Mouse (Mus musculus) limb, embryonic 12.5 days (tissue): ENCODE measurements around the gene Lmbrd1. TPM values are rescaled to one million over a fixed set of nuclear protein-coding genes. Genes with fewer than 3 reads are reported as not detected.
"Not testable (repeated sequence)": the region's sequence is repeated elsewhere in the genome, so short reads cannot be mapped to it uniquely, and the experiment has no call there.

Experiments used
- ATAC-seq: fragments of 200-750 bp; cut with Nextera tagmentation; 2 replicates; pipeline ENCODE4 v1.8.0; 2017; ENCODE audit warnings: low read depth, moderate TSS enrichment; ENCODE audit not compliant: insufficient number of reproducible peaks, insufficient read depth, low FRiP score, low TSS enrichment
- H3K27ac ChIP-seq: fragments of 300-500 bp; sonication (generic); 2 replicates; pipeline ENCODE4 v1.5.1; 2016; ENCODE audit warnings: mild to moderate bottlenecking, moderate library complexity
- H3K27me3 ChIP-seq: fragments of 300-500 bp; sonication (generic); 2 replicates; pipeline ENCODE4 v1.6.1; 2016; ENCODE audit warnings: mild to moderate bottlenecking, moderate library complexity
- H3K36me3 ChIP-seq: fragments of 300-500 bp; sonication (generic); 2 replicates; pipeline ENCODE4 v1.6.1; 2016; ENCODE audit warnings: mild to moderate bottlenecking, moderate library complexity
- H3K4me1 ChIP-seq: fragments of 300-500 bp; sonication (generic); replicated peaks from 2 replicates; pipeline ENCODE4 v1.6.1; 2016
- H3K4me2 ChIP-seq: fragments of 300-500 bp; sonication (generic); 2 replicates; pipeline ENCODE4 v1.6.1; 2016; ENCODE audit warnings: mild to moderate bottlenecking, moderate library complexity
- H3K4me3 ChIP-seq: fragments of 300-500 bp; sonication (generic); replicated peaks from 2 replicates; pipeline ENCODE4 v1.5.1; 2016; ENCODE audit warnings: mild to moderate bottlenecking
- H3K9ac ChIP-seq: fragments of 300-500 bp; sonication (generic); replicated peaks from 2 replicates; pipeline ENCODE4 v1.6.1; 2016; ENCODE audit warnings: mild to moderate bottlenecking, moderate library complexity
- H3K9me3 ChIP-seq: fragments of 300-500 bp; sonication (generic); 2 replicates; pipeline ENCODE4 v1.6.1; 2016; ENCODE audit warnings: mild to moderate bottlenecking, moderate library complexity
- WGBS: fragments of 180-500 bp; shearing (Covaris S2); methylation state at CpG from one replicate; pipeline ENCODE4 v1.1.7; 2016; 5-methylcytosine and 5-hydroxymethylcytosine counted together
- polyA plus RNA-seq: library from polyadenylated mRNA; unstranded; fragments of >200 nt; fragmentation: Nextera tagmentation; extraction: Ambion mirVana; gene quantifications from 2 replicates; pipeline ENCODE4 v1.2.1, GENCODE M21; 2016

Gene Lmbrd1
- polyA plus RNA-seq, 1 experiment from 2014 or later, result 25.2 TPM

- ATAC-seq, result no peak
- H3K4me2 ChIP-seq, result no peak overlapping the region
- H3K27ac ChIP-seq, result no peak overlapping the region
- no peaks in the 10 kb centered on the region for H3K27me3 ChIP-seq
- H3K9me3 ChIP-seq, result peaks cover 4% of the 10 kb centered on the region
- H3K4me1 ChIP-seq, result no peaks in the 10 kb centered on the region
- H3K9ac ChIP-seq, result no peak overlapping the region
- peaks cover 26% of the 10 kb centered on the region for H3K36me3 ChIP-seq
- whole genome bisulfite sequencing, result 77% methylated on average over 1 of the region's 1 CpGs
- no peak overlapping the region for H3K4me3 ChIP-seq
Measured at GRCm38 (mm10) chr1:24720209-24720608, 41.8 kb downstream of the Lmbrd1 start.

DNA sequence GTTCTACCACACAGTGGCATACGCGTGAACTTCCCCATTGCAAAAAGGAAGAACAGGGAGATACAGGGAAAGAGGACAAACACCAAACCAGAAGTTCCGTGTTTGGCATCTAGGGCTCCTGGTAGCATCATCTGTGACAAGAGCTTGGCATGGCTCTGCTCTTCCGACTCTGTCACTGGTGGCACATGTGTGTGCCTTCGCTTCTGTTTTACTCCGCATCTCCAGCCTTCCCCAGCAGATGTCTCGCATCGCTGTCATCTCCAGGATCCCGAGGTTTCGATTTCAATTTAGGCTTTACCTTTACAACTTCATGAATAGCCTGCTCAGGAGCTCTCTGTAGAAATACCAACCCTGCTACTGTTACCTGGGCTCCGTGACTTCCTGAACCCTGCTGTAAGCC, 51.4 kb downstream of the Lmbrd1 start:
- H3K9ac ChIP-seq, result no peak overlapping the region
- 93% methylated on average over 11 of the region's 11 CpGs for WGBS
- peaks cover 2% of the 10 kb centered on the region; the same call in 1 of the 2 replicates for H3K4me1 ChIP-seq
- no peaks in the 10 kb centered on the region for H3K9me3 ChIP-seq
- no peaks in the 10 kb centered on the region for H3K27me3 ChIP-seq
- ATAC-seq, result no peak
- no peak overlapping the region for H3K27ac ChIP-seq
- H3K36me3 ChIP-seq, result peaks cover 46% of the 10 kb centered on the region
- no peak overlapping the region for H3K4me2 ChIP-seq
- no peak overlapping the region for H3K4me3 ChIP-seq

DNA sequence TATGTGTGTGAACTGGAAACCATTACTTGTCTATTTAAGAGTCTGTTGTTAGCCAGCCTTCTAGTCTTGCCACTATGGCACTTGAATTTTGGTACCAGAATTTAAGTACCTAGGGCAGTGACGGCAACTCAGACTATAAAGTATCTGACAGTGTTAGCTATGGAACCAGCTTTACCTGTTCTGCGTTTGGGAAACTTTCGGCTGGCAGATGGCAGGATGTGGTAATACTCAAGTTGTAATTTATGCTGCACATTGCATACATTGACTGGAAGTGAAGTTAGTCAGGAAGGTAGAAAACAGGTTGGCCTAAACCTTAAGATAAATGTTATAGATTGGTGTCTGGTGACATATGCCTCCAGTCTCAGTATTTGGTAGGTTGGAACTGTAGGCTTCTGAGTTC, 53.9 kb downstream of the Lmbrd1 start:
- Histone ChIP-seq H3K9me3 (no peaks in the 10 kb centered on the region), H3K4me2 (no peak overlapping the region), H3K4me1 (peaks cover 4% of the 10 kb centered on the region; the same call in 1 of the 2 replicates), H3K9ac (no peak overlapping the region), H3K4me3 (no peak overlapping the region), H3K27ac (no peak overlapping the region), H3K27me3 (no peaks in the 10 kb centered on the region), H3K36me3 (peaks cover 46% of the 10 kb centered on the region)
- ATAC-seq, result no peak
- WGBS, result 89% methylated on average over 3 of the region's 3 CpGs

GRCm38 (mm10) chr1:24734866-24735265, 56.4 kb downstream of the Lmbrd1 start:
- WGBS, result 23% methylated on average over 5 of the region's 5 CpGs
- ATAC-seq, result no peak
- Histone ChIP-seq H3K27me3 (no peaks in the 10 kb centered on the region), H3K9ac (no peak overlapping the region), H3K4me2 (no peak overlapping the region), H3K36me3 (peaks cover 31% of the 10 kb centered on the region), H3K9me3 (no peaks in the 10 kb centered on the region), H3K4me1 (peaks cover 4% of the 10 kb centered on the region; the same call in 1 of the 2 replicates), H3K4me3 (no peak overlapping the region), H3K27ac (no peak overlapping the region)

DNA sequence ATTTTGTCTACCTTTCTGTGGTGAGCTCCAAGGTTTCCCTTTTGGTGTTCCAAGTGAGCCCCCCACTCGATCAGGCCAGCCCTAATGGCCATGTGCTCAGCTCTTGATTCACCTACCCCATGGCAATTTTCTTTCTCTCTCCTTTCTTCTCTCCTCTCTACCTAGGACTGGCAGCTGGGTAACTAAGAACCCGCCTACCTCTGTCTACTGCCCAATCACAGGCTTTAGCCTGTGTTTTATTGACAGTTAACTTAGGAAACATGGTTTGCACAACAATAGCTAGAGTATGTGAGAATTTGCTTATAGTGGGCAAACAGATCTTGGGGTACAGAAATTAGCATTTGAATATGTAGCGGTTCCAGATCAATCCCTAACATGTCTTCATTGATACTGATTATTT, 62.5 kb downstream of the Lmbrd1 start:
- Histone ChIP-seq H3K4me3 (no peak overlapping the region), H3K27ac (no peak overlapping the region), H3K27me3 (no peaks in the 10 kb centered on the region), H3K36me3 (peaks cover 6% of the 10 kb centered on the region; the same call in 1 of the 2 replicates), H3K9me3 (no peaks in the 10 kb centered on the region), H3K9ac (no peak overlapping the region), H3K4me1 (no peaks in the 10 kb centered on the region), H3K4me2 (no peak overlapping the region)
- ATAC-seq, result no peak
- 84% methylated on average over 3 of the region's 3 CpGs for WGBS

DNA sequence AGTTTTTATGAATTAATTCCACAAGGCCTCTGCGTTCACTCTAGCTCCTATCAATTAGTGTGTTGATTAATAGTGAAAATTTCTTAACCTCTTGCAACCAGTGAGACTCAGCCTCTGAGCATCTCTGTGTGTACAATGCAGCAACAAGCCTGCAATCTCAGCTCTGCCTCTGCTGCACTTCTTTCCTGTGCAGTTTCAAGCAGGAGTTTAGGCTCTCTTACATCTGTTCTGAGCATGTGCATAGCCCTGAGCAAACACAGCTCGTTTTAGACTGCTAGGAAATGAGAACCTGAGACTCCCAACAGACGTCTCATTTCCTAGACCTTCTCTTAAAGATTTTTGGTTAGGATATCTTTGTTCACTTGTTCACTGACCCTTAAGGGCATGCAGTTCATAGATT, 63.1 kb downstream of the Lmbrd1 start:
- Histone ChIP-seq H3K4me3 (no peak overlapping the region), H3K4me1 (no peaks in the 10 kb centered on the region), H3K36me3 (peaks cover 6% of the 10 kb centered on the region), H3K9me3 (no peaks in the 10 kb centered on the region), H3K27me3 (no peaks in the 10 kb centered on the region), H3K27ac (no peak overlapping the region), H3K9ac (no peak overlapping the region), H3K4me2 (no peak overlapping the region)
- ATAC-seq, result no peak; the same call in 1 of the 2 replicates
- WGBS, result 26% methylated on average over 3 of the region's 3 CpGs

DNA sequence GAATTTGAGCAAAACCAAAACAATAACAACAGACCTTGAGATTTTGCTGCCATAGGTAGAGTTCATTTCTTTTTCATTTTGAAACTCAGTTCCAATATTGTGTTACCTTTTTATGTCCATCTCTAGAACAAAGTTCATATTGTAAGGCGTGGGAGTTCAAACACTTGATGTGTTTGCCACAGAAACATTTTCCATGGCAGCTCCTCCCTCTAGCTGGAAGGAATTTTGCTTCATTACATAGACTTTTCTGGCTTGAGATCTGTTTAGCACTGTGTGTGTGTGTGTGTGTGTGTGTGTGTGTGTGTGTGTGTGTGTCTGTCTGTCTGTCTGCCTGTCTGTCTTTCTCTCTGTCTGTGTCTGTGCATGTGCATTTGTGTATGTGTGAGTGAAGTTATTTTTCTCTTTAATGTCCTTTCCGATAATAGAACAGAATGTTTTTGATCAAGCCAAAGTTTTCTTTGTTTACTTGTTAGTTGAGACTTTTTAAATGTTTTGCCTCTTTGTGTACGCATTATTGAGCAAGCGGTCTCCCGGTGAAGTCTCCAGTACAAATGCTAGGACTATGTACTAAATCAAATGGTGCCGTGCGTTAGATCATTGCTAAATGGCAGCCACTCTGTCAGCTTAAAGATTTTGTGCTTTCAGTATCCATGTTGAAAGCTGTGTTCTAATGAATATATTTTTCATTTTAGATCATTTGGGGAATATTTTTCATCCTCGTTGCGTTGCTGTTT, 64.9 kb downstream of the Lmbrd1 start:
- Histone ChIP-seq H3K36me3 (peaks cover 17% of the 10 kb centered on the region), H3K27me3 (no peaks in the 10 kb centered on the region), H3K9ac (no peak overlapping the region), H3K27ac (no peak overlapping the region), H3K4me2 (no peak overlapping the region), H3K4me3 (no peak overlapping the region), H3K4me1 (no peaks in the 10 kb centered on the region), H3K9me3 (no peaks in the 10 kb centered on the region)
- no peak for ATAC-seq
- WGBS, result 93% methylated on average over 9 of the region's 9 CpGs

DNA sequence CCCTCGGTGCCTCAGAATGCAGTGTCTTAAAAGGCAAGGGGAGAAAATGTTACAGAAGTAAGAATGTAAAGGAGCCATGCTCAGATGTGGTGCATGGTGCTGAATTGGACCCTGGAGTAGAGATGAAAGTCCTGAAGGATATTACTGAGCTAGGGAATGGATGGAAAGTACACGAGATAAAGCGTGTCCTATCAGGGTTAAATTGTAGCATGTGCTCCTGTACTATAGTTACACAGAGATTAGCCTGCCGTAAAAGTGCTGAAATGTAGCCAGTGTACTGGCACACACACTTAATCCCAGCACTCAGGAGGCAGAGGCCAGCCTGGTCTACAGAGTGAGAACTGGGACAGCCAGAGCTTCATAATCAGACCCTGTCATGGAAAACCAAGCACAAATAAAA, 74.3 kb downstream of the Lmbrd1 start:
- 79% methylated on average over 4 of the region's 4 CpGs for WGBS
- ATAC-seq, result no peak
- no peaks in the 10 kb centered on the region for H3K4me1 ChIP-seq

GRCm38 (mm10) chr1:24758516-24758915, 80.1 kb downstream of the Lmbrd1 start:
- ATAC-seq, result no peak
- H3K27me3 ChIP-seq, result no peaks in the 10 kb centered on the region

More for the DNA sequence above, 74.3 kb downstream of the Lmbrd1 start:
- H3K4me2 ChIP-seq, result no peak overlapping the region
- H3K36me3 ChIP-seq, result peaks cover 35% of the 10 kb centered on the region
- H3K4me3 ChIP-seq, result no peak overlapping the region
- no peak overlapping the region for H3K9ac ChIP-seq
- H3K27ac ChIP-seq, result no peak overlapping the region
- H3K9me3 ChIP-seq, result no peaks in the 10 kb centered on the region
- no peaks in the 10 kb centered on the region for H3K27me3 ChIP-seq

GRCm38 (mm10) chr1:24766466-24766865, 88.0 kb downstream of the Lmbrd1 start:
- no peaks in the 10 kb centered on the region for H3K4me1 ChIP-seq
- H3K9me3 ChIP-seq, result no peaks in the 10 kb centered on the region
- 77% methylated on average over 8 of the region's 8 CpGs for WGBS
- H3K9ac ChIP-seq, result no peak overlapping the region
- no peaks in the 10 kb centered on the region for H3K27me3 ChIP-seq
- H3K4me2 ChIP-seq, result no peak overlapping the region
- no peak for ATAC-seq
- peaks cover 24% of the 10 kb centered on the region for H3K36me3 ChIP-seq
- H3K27ac ChIP-seq, result no peak overlapping the region
- H3K4me3 ChIP-seq, result no peak overlapping the region

More at GRCm38 (mm10) chr1:24758516-24758915, 80.1 kb downstream of the Lmbrd1 start:
- 82% methylated on average over 8 of the region's 8 CpGs for WGBS
- Histone ChIP-seq H3K9ac (no peak overlapping the region), H3K9me3 (no peaks in the 10 kb centered on the region), H3K4me2 (no peak overlapping the region), H3K27ac (no peak overlapping the region), H3K36me3 (peaks cover 19% of the 10 kb centered on the region), H3K4me1 (no peaks in the 10 kb centered on the region), H3K4me3 (no peak overlapping the region)

DNA sequence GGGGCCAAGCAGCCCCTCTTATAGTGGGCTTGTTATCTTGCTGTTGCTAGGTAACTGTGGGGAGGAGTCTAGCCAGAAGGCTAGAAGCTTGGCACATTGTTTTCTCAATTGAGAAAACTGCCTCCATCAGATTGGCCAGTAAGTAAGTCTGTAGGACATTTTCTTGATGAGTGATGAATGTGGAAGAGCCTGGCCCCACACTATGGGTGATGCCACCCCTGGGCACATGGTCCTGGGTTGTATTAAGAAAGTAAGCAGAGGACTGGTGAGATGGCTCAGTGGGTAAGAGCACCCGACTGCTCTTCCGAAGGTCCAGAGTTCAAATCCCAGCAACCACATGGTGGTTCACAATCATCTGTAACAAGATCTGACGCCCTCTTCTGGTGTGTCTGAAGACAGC, 88.8 kb downstream of the Lmbrd1 start:
- H3K27me3 ChIP-seq, ATAC-seq, H3K9me3 ChIP-seq, H3K27ac ChIP-seq, H3K9ac ChIP-seq, H3K4me2 ChIP-seq, H3K4me3 ChIP-seq, H3K4me1 ChIP-seq: not testable (repeated sequence)
- 87% methylated on average over 3 of the region's 3 CpGs for WGBS
- peaks cover 21% of the 10 kb centered on the region for H3K36me3 ChIP-seq

- H3K9ac ChIP-seq, result no peak overlapping the region
- H3K27me3 ChIP-seq, result no peaks in the 10 kb centered on the region
- no peak overlapping the region for H3K4me3 ChIP-seq
- H3K4me1 ChIP-seq, result no peaks in the 10 kb centered on the region
- no peak overlapping the region for H3K27ac ChIP-seq
- no peak for ATAC-seq
- WGBS, result 77% methylated on average over 2 of the region's 2 CpGs
- H3K9me3 ChIP-seq, result no peaks in the 10 kb centered on the region
- no peaks in the 10 kb centered on the region for H3K36me3 ChIP-seq
- no peak overlapping the region for H3K4me2 ChIP-seq
Measured at GRCm38 (mm10) chr1:24773642-24774041, 95.2 kb downstream of the Lmbrd1 start.
